Mouse (Mus musculus) gastrocnemius, postnatal 25 days (tissue): Measurements from ENCODE around the gene Map3k4. TPM values are rescaled to one million over a fixed set of nuclear protein-coding genes. Genes with fewer than 3 reads are reported as not detected.
"Not testable (repeated sequence)": the region's sequence is repeated elsewhere in the genome, so short reads cannot be mapped to it uniquely, and the experiment has no call there.

Experiments used
- DNase-seq: peaks from one replicate; pipeline ENCODE4 v3.0.0; 2022
- total RNA-seq, 2 experiments: library from RNA; stranded (reverse); gene quantifications; 1 replicate in 1 of 2; 2 replicates in 1 of 2; pipeline ENCODE4 v1.2.3; 2021

Map3k4 gene
- total RNA-seq, 2 experiments from 2014 or later, result 25.5 to 25.7 TPM

- peak; percentile 48 for DNase-seq
Measured at GRCm38 (mm10) chr17:12268538-12268937, 50.1 kb downstream of the Map3k4 start.

GRCm38 (mm10) chr17:12268091-12268490 lies 50.5 kb downstream of the Map3k4 start:
- DNase-seq, result no peak

DNA sequence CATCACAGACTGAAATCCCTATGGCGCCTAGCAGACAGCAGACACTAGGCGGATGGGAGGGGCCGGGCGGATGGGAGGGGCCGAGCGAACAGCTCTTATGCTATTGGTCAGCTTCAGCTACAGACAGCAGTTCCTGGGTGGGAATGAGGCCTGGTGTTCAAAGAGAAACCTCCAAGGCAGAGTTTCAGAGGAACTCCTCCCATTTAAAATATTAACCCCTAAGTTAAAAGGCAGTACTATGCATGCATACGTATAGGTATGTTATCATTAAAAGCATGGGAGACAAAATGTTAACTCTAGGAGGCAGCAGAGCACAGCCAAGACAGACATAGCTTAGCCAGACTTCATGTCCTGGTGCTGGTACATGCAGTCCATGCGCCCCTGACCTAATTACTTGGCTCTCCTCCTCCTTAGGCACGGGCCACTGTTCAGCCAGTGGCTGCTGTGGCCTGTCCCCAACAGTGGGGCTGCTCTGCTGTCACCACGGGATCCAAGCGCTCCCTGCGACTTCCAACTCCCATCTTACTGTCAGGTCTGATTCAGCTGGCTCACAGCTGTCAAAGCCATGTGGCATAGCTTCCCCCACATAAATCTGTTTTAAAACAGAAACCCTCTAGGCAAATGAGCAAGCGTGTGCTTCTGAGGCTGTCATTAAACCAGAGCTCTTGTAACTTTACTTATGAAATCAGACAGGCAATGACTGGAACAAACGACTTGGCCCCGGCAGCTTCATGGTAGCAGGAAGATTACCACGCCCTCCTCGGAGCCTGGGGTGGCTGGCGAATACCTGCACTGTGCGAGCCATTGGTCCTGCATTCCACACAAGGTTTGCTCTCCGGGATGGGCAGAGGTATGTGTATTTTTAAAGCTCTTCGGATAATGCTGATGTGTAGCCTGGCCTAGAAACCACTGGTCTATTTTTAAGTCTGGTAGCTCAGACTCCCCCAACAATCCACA lies 52.3 kb downstream of the Map3k4 start:
- DNase-seq, result peak; percentile 61

- no peak for DNase-seq
Measured at GRCm38 (mm10) chr17:12264293-12264692, 54.3 kb downstream of the Map3k4 start.

DNA sequence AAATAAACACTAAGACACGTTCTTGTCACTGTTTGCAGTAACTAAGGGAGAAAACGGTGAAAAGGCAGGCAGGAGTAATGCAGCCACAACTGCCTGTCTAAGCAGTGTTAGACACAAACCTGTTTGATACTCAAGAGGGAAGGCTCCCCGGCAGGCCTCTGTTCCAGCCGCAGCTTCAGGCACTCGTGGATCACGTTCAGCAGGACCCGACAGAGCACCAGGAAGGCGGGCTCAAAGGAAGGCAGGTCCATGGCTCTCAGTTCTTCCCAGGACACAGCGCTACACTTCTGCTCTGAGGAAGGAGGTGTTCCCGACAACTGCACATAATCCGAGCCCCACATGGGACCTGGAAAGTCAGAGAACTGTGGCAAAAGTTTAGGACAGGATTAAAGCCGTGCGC lies 54.8 kb downstream of the Map3k4 start:
- no peak for DNase-seq

GRCm38 (mm10) chr17:12262851-12263250 lies 55.7 kb downstream of the Map3k4 start:
- no peak for DNase-seq

DNA sequence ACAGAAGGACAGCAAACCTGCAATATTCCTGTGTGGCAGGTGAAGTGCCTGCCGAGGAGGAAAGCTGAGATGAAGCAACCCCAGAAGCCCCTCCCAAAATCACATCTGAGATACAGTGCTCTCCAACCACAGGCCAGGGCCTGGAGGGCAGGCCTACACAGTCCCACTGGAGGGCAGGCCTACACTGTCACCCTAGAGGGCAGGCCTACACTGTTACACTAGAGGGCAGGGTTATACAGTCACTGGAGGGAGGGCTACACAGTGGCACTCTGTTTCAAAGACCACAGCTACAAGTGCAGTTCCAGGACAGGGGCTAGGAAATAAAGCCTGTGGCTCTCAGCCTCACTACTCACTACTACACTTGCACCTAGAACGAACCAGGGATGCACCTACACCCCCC lies 56.7 kb downstream of the Map3k4 start:
- no peak for DNase-seq

DNA sequence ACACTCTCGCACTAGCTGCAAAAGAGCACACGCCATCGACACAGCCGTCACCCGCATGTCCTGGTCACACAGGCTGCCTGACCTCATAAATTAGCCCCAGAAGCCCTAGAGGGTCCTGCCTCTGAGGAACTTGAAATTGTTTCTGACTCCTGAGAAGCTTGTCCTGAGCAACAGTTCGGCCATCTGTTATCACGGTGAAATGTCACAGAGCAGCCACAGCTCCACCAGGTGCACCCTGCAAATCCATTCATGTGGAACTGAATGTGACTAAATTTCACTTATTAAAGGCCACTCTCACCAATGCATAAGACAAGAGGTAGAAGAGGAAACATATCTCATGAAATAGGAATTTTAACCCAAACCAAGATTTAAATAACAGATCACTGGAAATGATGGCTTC lies 57.2 kb downstream of the Map3k4 start:
- no peak for DNase-seq

GRCm38 (mm10) chr17:12259957-12260356 lies 58.6 kb downstream of the Map3k4 start:
- DNase-seq, result no peak

- DNase-seq, result no peak
Measured at GRCm38 (mm10) chr17:12258517-12258916, 60.1 kb downstream of the Map3k4 start.

- DNase-seq, result no peak
Measured at GRCm38 (mm10) chr17:12256142-12256541, 62.5 kb downstream of the Map3k4 start.

DNA sequence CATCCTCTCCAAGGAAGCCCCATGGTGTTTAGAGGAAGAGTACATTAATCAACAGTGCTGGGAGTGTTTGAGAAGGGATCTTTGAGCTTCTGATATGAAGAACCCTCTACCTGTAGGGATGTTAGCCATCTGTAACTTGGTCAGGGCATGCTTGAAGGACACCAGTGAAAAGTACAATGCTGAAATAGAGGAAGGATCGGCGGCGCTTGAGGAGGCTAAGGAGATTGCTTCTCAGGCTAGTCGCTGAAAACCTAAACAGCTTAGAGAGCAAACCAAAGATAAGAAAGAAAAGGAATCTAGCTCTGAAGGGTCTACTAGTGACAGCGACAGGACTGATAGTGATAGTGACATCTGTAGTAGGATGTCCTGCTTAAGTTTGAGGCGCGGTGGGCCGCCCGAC lies 68.0 kb downstream of the Map3k4 start:
- no peak for DNase-seq

- no peak for DNase-seq
Measured at GRCm38 (mm10) chr17:12249783-12250504, 68.7 kb downstream of the Map3k4 start.

DNA sequence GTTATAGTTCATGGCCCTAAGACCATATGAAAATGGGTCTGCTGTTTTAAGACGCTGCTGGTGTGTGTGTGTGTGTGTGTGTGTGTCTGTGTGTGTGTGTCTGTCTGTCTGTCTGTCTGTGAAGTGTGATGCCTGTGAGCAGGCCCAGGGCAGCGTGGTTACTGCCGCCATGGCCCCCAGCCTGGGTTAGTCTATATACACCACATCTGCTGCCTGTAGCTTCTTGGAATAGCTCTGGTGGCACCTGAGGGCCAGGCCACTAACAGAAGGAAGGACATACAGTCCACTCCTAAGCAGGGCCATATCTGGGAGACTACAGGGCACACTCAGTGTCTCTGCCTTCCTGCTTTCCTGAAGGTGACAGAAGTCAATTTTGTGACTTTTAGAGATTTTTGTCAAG lies 77.9 kb downstream of the Map3k4 start:
- no peak for DNase-seq

DNA sequence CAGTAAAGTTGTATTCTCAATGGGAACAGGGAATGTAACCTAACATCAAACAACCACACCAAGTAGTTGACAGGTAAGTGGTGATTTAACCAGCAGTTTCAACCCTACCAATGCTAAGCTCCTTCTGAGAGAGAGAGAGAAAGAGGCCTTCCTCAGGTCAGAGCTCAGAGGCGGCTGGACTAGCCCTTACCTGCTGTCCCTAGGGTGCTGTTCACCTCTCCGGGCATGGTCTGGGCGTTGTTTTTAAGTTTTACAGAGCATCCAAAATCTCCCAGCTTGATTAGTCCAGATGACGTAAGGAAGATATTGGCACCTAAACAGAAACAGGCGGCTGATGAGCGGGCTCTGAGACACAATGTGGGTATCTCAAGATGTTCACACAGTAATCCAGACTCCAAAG lies 85.9 kb downstream of the Map3k4 start:
- DNase-seq, result no peak

DNA sequence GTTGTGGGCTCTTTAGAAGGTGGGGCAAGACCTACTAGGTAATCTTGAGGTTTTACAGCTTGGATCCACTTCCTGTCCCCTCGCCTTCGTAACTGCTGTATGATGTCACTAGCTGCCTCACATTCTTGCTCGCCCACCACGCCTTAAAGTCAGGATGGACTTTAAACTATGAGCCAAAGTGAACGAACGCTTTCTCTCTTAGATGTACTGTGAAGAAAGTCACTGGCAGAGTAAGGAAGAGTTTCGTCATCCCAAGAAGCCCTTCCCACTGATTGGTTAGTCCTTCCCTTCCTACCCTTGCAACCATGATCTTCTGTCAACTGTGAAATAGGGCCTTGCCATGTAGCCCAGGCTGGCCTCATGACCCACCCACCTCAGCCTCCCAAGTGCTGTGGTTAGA lies 87.5 kb downstream of the Map3k4 start:
- no peak for DNase-seq

GRCm38 (mm10) chr17:12230167-12230566 lies 88.4 kb downstream of the Map3k4 start:
- no peak for DNase-seq

DNA sequence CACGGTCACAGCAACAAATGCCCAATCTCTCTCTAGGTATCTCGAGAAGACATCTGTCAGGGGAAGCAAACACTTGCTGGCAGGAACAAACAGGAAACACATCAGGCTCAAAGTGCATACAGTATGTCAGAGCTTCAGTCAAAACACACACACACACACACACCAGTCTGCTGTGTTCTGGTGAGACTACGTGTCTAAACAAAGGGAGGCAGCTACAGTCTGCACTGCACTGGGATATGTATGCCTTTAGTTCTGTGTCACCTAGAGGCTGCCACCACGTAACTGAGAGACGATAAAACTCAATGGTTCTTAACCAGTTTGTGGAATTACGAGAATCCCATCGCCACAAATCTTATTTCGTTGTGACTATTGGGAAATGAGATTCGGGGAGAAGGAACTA lies 88.8 kb downstream of the Map3k4 start:
- DNase-seq, result no peak

DNA sequence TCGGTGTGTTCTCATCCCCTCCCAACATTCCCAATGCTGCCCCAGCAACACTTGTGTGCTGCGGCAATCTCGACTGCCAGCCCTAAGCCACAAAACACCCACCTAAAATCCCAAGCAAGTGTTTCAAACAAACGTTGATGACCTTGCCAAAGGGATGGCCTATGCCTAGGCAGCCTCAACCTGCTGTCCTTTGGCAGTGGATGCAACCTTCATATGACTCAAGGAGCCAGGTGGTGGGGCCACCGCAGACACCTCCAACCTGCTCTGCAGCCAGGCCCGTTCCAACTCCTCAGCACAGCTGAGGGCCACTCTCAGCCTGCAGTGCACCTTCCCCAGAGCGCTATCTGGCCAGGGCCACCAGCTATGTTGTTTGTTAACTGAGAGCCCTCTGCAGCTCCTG lies 90.1 kb downstream of the Map3k4 start:
- DNase-seq, result no peak

DNA sequence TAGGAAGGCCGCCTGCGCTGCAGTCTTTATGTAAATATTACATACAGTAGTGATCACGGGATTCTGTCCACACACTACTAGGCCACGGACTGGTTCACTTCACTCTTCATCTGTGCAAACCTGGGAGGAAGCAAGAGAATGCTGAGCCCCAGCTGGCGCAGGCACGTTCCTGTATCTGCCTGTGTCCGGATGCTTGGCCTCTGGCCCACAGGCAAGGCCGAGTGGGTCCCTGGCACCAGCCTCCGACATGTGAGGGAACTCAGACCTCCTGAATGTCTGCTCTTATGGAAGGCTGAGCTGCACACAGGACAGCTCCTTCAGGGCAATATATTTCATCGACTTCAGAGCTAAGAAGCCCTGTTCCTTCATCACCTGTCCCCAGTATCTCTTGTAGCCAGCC lies 90.6 kb downstream of the Map3k4 start:
- no peak for DNase-seq

DNA sequence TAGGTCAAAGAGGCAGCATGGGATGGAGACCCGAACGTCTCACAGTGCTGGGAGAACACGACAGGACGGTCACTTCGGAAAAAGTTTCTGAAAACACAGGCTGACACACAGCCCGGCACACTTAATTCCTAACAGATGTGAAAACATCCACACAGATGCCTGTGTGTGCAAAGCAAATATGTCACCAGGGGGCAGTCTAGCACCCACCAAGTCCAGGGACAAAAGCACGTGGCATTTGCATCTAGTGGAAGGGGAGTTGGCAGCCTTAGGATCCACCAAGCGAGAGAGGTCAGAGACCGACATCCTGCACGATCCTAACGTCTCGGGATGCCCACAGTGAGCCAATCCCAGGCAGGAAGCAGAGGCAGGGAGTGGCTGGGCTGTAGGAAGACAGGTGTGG lies 92.0 kb downstream of the Map3k4 start:
- DNase-seq, result no peak

DNA sequence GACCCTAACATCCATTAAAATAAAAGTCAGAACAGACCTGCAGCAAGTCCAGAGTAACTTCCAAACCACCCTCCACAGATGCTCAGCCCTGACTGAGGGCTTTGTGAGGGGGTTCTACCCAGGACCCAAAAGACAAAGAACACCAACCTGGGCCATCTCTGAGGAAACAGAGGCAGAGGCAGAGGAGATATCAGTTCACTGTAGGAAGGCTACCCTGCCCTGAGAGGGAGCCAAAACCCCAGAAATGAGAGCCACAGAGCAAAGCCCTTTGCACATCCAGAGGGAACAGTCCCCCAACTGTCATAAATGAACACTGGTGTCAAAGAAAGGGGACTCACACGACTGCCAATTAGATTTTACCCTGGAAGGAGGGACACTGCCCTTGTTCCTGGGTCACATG lies 93.4 kb downstream of the Map3k4 start:
- DNase-seq, result no peak

DNA sequence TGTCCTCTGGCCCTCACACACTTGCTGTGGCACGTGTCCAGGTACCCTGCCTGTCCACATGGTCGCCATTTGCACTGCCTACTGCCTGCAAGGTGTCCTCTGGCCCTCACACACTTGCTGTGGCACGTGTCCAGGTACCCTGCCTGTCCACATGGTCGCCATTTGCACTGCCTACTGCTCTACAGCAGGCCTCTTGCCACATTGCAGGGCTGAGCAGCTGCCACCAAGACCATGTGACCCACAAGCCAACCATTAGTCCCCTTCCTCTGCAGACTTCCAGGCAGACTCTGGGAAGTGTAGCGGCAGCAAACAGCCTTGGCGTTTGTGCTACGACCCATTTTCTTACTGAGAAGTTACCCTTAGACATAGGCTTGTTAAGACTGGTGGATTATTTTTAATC lies 94.0 kb downstream of the Map3k4 start:
- not testable (repeated sequence) for DNase-seq

DNA sequence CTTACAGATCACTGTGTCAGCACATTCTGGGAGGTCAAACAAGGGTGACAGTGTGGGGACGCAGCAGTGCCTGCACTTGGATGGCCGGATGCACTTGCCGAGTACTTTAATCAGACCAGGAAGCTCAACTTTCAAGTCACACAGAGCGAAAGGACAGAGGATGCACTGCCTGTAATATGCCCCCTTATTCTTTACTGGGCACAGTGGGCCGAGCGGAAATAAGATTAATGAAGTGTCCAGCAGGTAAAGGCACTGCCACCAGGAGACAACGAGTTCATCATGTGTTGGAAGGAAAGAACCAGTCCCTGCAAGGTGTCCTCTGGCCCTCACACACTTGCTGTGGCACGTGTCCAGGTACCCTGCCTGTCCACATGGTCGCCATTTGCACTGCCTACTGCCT lies 94.5 kb downstream of the Map3k4 start:
- DNase-seq, result no peak
